Mouse (Mus musculus): ENCODE measurements around the gene Ccdc92b. TPM values are rescaled to one million over a fixed set of nuclear protein-coding genes. Genes with fewer than 3 reads are reported as not detected.

Ccdc92b gene
- 16.8 and 19.5 TPM in 2 replicates for total RNA-seq (2014; rRNA removed)
- polyA plus RNA-seq (2015; fragmentation: Nextera tagmentation; extraction: Ambion mirVana), result 3.4 TPM in 2 replicates

DNA sequence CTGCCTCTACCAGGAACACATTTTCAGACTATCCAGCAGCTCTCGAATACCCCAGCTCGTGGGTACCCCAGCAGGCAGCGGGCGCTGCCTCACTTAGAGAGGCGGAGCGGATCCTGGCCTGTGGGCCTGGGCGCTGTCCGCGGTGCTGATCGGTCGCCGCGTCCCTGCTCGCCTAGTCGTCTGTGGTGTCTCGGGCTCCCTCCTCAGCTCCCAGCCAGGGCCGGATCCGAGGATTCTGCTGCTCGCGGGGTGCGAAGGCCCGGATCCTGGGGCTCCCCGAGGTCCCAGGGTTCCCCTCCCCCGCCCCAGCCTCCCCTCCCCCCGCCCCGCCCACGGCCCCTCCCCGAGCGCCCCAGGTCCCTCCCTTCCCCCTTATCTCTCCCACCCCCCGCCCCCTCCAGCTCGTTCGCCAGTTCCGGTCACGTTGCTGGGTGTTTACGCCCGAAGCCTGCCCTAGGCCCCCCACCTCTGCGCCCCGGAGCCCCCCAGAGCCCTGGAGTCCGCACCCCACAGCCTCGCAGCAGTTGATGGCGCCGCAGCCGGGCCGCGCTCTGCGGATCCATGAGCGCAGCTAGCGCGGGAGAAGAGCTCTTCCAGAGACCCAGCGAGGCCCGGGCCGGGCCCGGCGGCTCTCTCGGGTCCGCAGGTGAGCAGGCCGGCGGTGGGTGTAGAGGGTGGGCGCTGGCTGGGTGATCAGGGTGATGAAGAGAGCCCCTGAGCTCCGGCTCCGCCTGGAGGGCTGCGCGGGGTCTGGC, at the start of gene Ccdc92b:
Ccdc92b (plus strand) TSS at position 405 of the 755 bp plus-strand sequence.
- Histone ChIP-seq H3K36me3 (ENCODE audit: insufficient read depth, low read length) (no peaks in the 10 kb centered on the region), H3K4me3 (ENCODE audit: low read length) (peak within 1 kb of the TSS; percentile 67), H3K4me2 (ENCODE audit: low read depth, low read length) (peak within 1 kb of the TSS; percentile 73), H3K9me3 (ENCODE audit: low read length) (no peaks in the 10 kb centered on the region), H3K4me1 (ENCODE audit: insufficient read depth, low read length) (no peaks in the 10 kb centered on the region), H3K27me3 (ENCODE audit: insufficient read depth, low read length) (no peaks in the 10 kb centered on the region), H3K9ac (replicated peaks; ENCODE audit: low read length) (peak within 1 kb of the TSS; percentile 67), H3K27ac (peak within 1 kb of the TSS; percentile 67; the same call in 1 of the 2 replicates)
- WGBS, result under 1% methylated on average over 60 of the region's 63 CpGs
- ATAC-seq, result peak; percentile 88
- peak; percentile 28; the same call in 1 of the 2 replicates for TF ChIP-seq CTCF (IDR thresholded peaks at IDR 0.05; ENCODE audit: low read depth)
- peak; percentile 80 for DNase-seq (ENCODE audit: low spot score)

DNA sequence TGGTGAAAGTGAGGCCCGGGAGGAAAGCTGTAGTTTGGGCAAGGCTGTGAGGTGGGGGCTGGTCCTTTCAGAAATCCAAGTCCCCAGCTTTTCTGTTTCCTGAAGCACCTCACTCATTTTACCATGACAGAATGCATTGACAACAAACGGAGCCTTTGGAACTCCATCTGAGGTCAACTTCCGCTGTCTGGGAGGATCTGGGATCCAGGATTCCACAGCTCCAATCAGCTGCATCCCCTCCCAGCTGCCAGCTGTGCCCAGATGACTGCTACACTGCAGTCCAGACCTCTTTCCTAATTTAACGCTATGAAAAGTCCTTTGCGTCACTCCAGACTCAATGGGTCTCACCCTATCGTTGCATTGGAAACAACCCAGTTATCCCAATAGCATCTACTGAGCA, 49.7 kb upstream of the Ccdc92b start:
- no peak overlapping the region for H3K27ac ChIP-seq
- H3K4me1 ChIP-seq (ENCODE audit: insufficient read depth, low read length), result no peaks in the 10 kb centered on the region
- no peak for DNase-seq (ENCODE audit: low spot score)
- ATAC-seq, result no peak
- no peak for TF ChIP-seq CTCF (IDR thresholded peaks at IDR 0.05; ENCODE audit: low read depth)
- 65% methylated on average over 6 of the region's 6 CpGs for WGBS
- no peaks in the 10 kb centered on the region for H3K36me3 ChIP-seq (ENCODE audit: insufficient read depth, low read length)
- no peak overlapping the region for H3K4me3 ChIP-seq (ENCODE audit: low read length)
- no peaks in the 10 kb centered on the region for H3K27me3 ChIP-seq (ENCODE audit: insufficient read depth, low read length)
- no peak overlapping the region for H3K4me2 ChIP-seq (ENCODE audit: low read depth, low read length)
- no peaks in the 10 kb centered on the region for H3K9me3 ChIP-seq (ENCODE audit: low read length)
- H3K9ac ChIP-seq (replicated peaks; ENCODE audit: low read length), result no peak overlapping the region

DNA sequence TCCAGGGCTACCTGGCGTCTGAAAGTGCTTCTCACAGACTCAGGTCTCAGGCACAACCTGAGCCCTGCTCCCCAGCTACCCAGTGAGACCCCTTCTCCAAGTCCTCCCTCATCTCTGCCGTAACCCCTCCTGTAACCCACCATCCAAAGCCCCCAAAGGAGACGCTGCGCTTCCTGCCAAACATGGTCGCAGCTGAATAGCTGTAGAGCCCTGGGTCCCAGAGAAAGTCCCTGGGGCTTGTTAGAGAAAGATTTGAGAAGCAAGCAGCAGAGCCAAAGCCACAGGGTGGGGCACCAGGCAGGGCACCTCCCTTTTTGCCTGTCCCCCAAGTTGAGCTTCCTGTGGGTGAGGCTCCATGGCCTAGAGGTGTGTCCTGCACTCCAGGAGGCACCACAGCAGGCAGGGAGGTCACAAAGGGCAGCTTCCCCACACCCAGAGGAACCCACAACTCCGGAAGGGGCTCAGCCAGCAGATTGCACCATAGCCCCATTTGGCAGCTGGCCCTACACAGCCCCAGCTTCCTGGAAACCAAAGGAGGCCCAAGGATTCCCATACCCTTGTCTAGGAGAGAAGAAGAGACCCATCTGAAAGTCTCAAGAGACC, 46.8 kb upstream of the Ccdc92b start:
- no peak for TF ChIP-seq CTCF (IDR thresholded peaks at IDR 0.05; ENCODE audit: low read depth)
- H3K4me3 ChIP-seq (ENCODE audit: low read length), result no peak overlapping the region
- ATAC-seq, result no peak; the same call in 1 of the 2 replicates

DNA sequence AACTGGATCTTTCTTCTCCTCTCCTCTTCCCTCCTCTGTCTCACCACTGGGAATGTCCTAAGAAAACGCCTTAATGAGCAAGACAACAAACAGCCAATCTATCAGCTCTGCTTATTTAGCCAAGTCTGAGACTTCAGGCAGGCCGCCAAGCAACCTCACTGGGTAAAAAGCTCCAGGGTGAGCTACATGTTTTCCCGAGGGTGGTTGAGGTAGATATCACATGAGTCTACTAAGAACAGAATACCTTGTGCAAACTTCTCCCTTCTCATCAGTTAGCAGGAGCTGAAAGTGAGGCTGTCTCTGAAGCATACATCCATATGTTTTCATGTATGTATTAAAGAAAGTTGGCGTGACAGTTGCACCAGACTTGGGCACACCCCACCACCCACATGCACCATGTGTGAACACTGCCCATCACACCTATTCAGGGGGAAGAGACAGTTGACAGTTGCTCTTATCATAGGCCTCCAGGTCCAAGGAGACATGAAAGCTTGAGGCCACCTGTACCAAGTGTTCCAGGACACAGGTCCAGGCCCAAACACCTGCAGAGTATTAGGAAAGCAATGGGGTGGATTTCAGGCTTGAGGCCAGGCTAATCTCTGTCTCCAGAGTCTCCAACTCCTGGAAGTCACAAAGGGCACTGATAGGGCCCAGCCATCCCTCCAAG, 44.5 kb upstream of the Ccdc92b start:
- no peaks in the 10 kb centered on the region for H3K4me1 ChIP-seq (ENCODE audit: insufficient read depth, low read length)
- H3K27ac ChIP-seq, result no peak overlapping the region
- no peaks in the 10 kb centered on the region for H3K27me3 ChIP-seq (ENCODE audit: insufficient read depth, low read length)
- no peaks in the 10 kb centered on the region for H3K36me3 ChIP-seq (ENCODE audit: insufficient read depth, low read length)
- H3K4me2 ChIP-seq (ENCODE audit: low read depth, low read length), result no peak overlapping the region
- DNase-seq (ENCODE audit: low spot score) (no peak), ATAC-seq (no peak)
- H3K9ac ChIP-seq (replicated peaks; ENCODE audit: low read length), result no peak overlapping the region
- no peak overlapping the region for H3K4me3 ChIP-seq (ENCODE audit: low read length)
- TF ChIP-seq CTCF (IDR thresholded peaks at IDR 0.05; ENCODE audit: low read depth), result no peak
- no peaks in the 10 kb centered on the region for H3K9me3 ChIP-seq (ENCODE audit: low read length)
- WGBS, result 62% methylated on average over 4 of the region's 4 CpGs

More for the DNA sequence above, 46.8 kb upstream of the Ccdc92b start:
- DNase-seq (ENCODE audit: low spot score), result no peak
- no peaks in the 10 kb centered on the region for H3K4me1 ChIP-seq (ENCODE audit: insufficient read depth, low read length)
- H3K9ac ChIP-seq (replicated peaks; ENCODE audit: low read length), result no peak overlapping the region
- H3K36me3 ChIP-seq (ENCODE audit: insufficient read depth, low read length), result no peaks in the 10 kb centered on the region
- H3K27me3 ChIP-seq (ENCODE audit: insufficient read depth, low read length), result no peaks in the 10 kb centered on the region
- no peak overlapping the region for H3K27ac ChIP-seq
- no peaks in the 10 kb centered on the region for H3K9me3 ChIP-seq (ENCODE audit: low read length)
- H3K4me2 ChIP-seq (ENCODE audit: low read depth, low read length), result no peak overlapping the region
- 70% methylated on average over 6 of the region's 6 CpGs for WGBS

DNA sequence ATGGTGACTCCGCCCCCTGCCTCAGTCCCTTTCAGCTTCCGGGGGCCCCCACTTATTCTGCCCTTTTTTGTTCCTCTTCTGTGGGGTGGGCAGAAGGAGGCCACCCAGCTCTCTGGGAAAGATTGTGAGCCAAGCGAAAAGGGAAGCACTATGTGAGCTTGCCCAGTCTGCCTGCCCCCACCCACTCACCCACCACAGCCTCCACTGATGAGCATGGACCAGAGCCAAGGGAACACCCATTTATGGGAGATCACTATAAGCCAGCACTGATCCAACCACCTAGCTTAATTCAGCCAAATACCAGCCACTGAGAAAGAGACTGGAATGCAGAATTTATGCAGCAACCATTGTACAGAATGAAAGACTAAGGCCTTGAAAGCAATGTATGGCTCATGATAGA, 43.5 kb upstream of the Ccdc92b start:
- Histone ChIP-seq H3K4me2 (ENCODE audit: low read depth, low read length) (no peak overlapping the region), H3K4me3 (ENCODE audit: low read length) (no peak overlapping the region), H3K9ac (replicated peaks; ENCODE audit: low read length) (no peak overlapping the region), H3K27ac (no peak overlapping the region), H3K4me1 (ENCODE audit: insufficient read depth, low read length) (no peaks in the 10 kb centered on the region), H3K27me3 (ENCODE audit: insufficient read depth, low read length) (no peaks in the 10 kb centered on the region), H3K9me3 (ENCODE audit: low read length) (no peaks in the 10 kb centered on the region), H3K36me3 (ENCODE audit: insufficient read depth, low read length) (no peaks in the 10 kb centered on the region)
- no peak for TF ChIP-seq CTCF (IDR thresholded peaks at IDR 0.05; ENCODE audit: low read depth)
- DNase-seq (ENCODE audit: low spot score) (no peak), ATAC-seq (0 out of 2 replicates have a peak, but pooled peaks have one; percentile 50)
- WGBS, result 55% methylated on average over 3 of the region's 3 CpGs

DNA sequence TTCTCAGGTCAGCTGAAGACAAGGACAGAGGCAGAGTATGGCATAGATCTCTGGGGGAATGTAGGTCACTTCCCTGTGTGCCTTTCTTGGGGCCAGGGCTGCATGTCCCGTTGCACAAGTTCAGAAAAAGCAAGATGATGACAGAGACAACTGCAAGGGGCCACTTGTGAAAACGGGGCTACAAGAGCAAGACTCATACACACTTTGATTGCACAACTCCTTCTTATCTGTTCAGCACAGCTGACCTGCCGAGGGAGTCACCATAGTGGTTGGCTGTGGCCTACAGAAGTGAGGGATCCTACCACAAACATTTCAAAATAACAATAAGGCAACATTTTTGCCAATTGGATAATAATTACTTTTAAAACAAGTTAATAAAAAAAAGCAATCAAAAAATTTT, 42.3 kb upstream of the Ccdc92b start:
- Histone ChIP-seq H3K9ac (replicated peaks; ENCODE audit: low read length) (no peak overlapping the region), H3K4me3 (ENCODE audit: low read length) (no peak overlapping the region), H3K9me3 (ENCODE audit: low read length) (no peaks in the 10 kb centered on the region), H3K36me3 (ENCODE audit: insufficient read depth, low read length) (no peaks in the 10 kb centered on the region), H3K4me2 (ENCODE audit: low read depth, low read length) (no peak overlapping the region), H3K4me1 (ENCODE audit: insufficient read depth, low read length) (no peaks in the 10 kb centered on the region), H3K27me3 (ENCODE audit: insufficient read depth, low read length) (no peaks in the 10 kb centered on the region), H3K27ac (no peak overlapping the region)
- DNase-seq (ENCODE audit: low spot score) (no peak), ATAC-seq (no peak)
- 81% methylated on average over 3 of the region's 3 CpGs for WGBS
- TF ChIP-seq CTCF (IDR thresholded peaks at IDR 0.05; ENCODE audit: low read depth), result no peak

All from hindbrain, postnatal 0 days (tissue).